Mouse (Mus musculus): ENCODE results near the gene Nlrp9b. TPM values are rescaled to one million over a fixed set of nuclear protein-coding genes. Genes with fewer than 3 reads are reported as not detected.
"Not testable (repeated sequence)": the region's sequence is repeated elsewhere in the genome, so short reads cannot be mapped to it uniquely, and the experiment has no call there.

Gene Nlrp9b
- polyA plus RNA-seq (2016; fragmentation: Nextera tagmentation; extraction: Ambion mirVana), result not detected in 2 replicates

- not testable (repeated sequence) for H3K4me1 ChIP-seq; H3K9me3 ChIP-seq (replicated peaks); H3K36me3 ChIP-seq; H3K4me3 ChIP-seq; H3K27ac ChIP-seq; H3K4me2 ChIP-seq; H3K27me3 ChIP-seq (replicated peaks); H3K9ac ChIP-seq; ATAC-seq
- WGBS (ENCODE audit: insufficient replicate concordance), result 44% methylated on average over 8 of the region's 8 CpGs
Measured at GRCm38 (mm10) chr7:19991165-19991564, at the start of gene Nlrp9b. Gene Nlrp9b, plus strand, starts transcription at chr7:19991465.

GRCm38 (mm10) chr7:19944709-19945108, 46.6 kb upstream of the Nlrp9b start:
- Histone ChIP-seq H3K27me3 (replicated peaks) (no peaks in the 10 kb centered on the region), H3K9ac (no peak overlapping the region), H3K27ac (no peak overlapping the region), H3K36me3 (no peaks in the 10 kb centered on the region), H3K9me3 (replicated peaks) (no peaks in the 10 kb centered on the region), H3K4me2 (no peak overlapping the region), H3K4me1 (peaks cover 9% of the 10 kb centered on the region), H3K4me3 (no peak overlapping the region)
- no peak for ATAC-seq
- WGBS (ENCODE audit: insufficient replicate concordance), result 80% methylated on average over 8 of the region's 8 CpGs

GRCm38 (mm10) chr7:19945201-19945600, 46.1 kb upstream of the Nlrp9b start:
- 73% methylated on average over 5 of the region's 5 CpGs for WGBS (ENCODE audit: insufficient replicate concordance)
- Histone ChIP-seq H3K4me2 (no peak overlapping the region), H3K9me3 (replicated peaks) (no peaks in the 10 kb centered on the region), H3K36me3 (no peaks in the 10 kb centered on the region), H3K4me3 (no peak overlapping the region), H3K4me1 (peaks cover 7% of the 10 kb centered on the region), H3K27ac (no peak overlapping the region), H3K27me3 (replicated peaks) (no peaks in the 10 kb centered on the region), H3K9ac (no peak overlapping the region)
- ATAC-seq, result no peak

GRCm38 (mm10) chr7:19945821-19946515, 45.3 kb upstream of the Nlrp9b start:
- H3K9ac ChIP-seq, result no peak overlapping the region
- no peaks in the 10 kb centered on the region for H3K27me3 ChIP-seq (replicated peaks)
- H3K27ac ChIP-seq, result no peak overlapping the region
- WGBS (ENCODE audit: insufficient replicate concordance), result 76% methylated on average over 13 of the region's 13 CpGs
- no peaks in the 10 kb centered on the region for H3K36me3 ChIP-seq
- no peaks in the 10 kb centered on the region for H3K9me3 ChIP-seq (replicated peaks)
- ATAC-seq, result no peak
- H3K4me1 ChIP-seq, result peaks cover 10% of the 10 kb centered on the region; the same call in 1 of the 2 replicates
- H3K4me3 ChIP-seq, result no peak overlapping the region
- no peak overlapping the region for H3K4me2 ChIP-seq

- no peaks in the 10 kb centered on the region for H3K27me3 ChIP-seq (replicated peaks)
- WGBS (ENCODE audit: insufficient replicate concordance), result 67% methylated on average over 12 of the region's 12 CpGs
- no peak overlapping the region for H3K4me2 ChIP-seq
- peaks cover 10% of the 10 kb centered on the region; the same call in 1 of the 2 replicates for H3K4me1 ChIP-seq
- H3K9me3 ChIP-seq (replicated peaks), result no peaks in the 10 kb centered on the region
- no peak overlapping the region for H3K27ac ChIP-seq
- ATAC-seq, result no peak
- H3K9ac ChIP-seq, result no peak overlapping the region
- H3K4me3 ChIP-seq, result no peak overlapping the region
- H3K36me3 ChIP-seq, result no peaks in the 10 kb centered on the region
Measured at GRCm38 (mm10) chr7:19948956-19949355, 42.3 kb upstream of the Nlrp9b start.

GRCm38 (mm10) chr7:19949996-19950395, 41.3 kb upstream of the Nlrp9b start:
- no peak for ATAC-seq
- no peaks in the 10 kb centered on the region for H3K9me3 ChIP-seq (replicated peaks)

GRCm38 (mm10) chr7:19950589-19950988, 40.7 kb upstream of the Nlrp9b start, which contains the start of gene Igsf23:
Gene Igsf23, minus strand, starts transcription at chr7:19950756.
- Histone ChIP-seq H3K27ac (no peak within 1 kb of the TSS), H3K4me2 (no peak within 1 kb of the TSS), H3K27me3 (replicated peaks) (no peaks in the 10 kb centered on the region), H3K4me1 (peaks cover 10% of the 10 kb centered on the region; the same call in 1 of the 2 replicates), H3K9me3 (replicated peaks) (no peaks in the 10 kb centered on the region), H3K36me3 (no peaks in the 10 kb centered on the region), H3K9ac (no peak within 1 kb of the TSS), H3K4me3 (no peak within 1 kb of the TSS)
- ATAC-seq, result peak; percentile 42; the same call in 1 of the 2 replicates
- 53% methylated on average over 9 of the region's 9 CpGs for WGBS (ENCODE audit: insufficient replicate concordance)

More at GRCm38 (mm10) chr7:19949996-19950395, 41.3 kb upstream of the Nlrp9b start:
- Histone ChIP-seq H3K9ac (no peak overlapping the region), H3K4me1 (peaks cover 10% of the 10 kb centered on the region; the same call in 1 of the 2 replicates), H3K4me3 (no peak overlapping the region), H3K27me3 (replicated peaks) (no peaks in the 10 kb centered on the region), H3K4me2 (no peak overlapping the region), H3K27ac (no peak overlapping the region), H3K36me3 (no peaks in the 10 kb centered on the region)
- 62% methylated on average over 10 of the region's 10 CpGs for WGBS (ENCODE audit: insufficient replicate concordance)

GRCm38 (mm10) chr7:19952320-19952986, 38.8 kb upstream of the Nlrp9b start:
- ATAC-seq, result no peak
- peaks cover 17% of the 10 kb centered on the region; the same call in 1 of the 2 replicates for H3K4me1 ChIP-seq
- 70% methylated on average over 10 of the region's 10 CpGs for WGBS (ENCODE audit: insufficient replicate concordance)

GRCm38 (mm10) chr7:19953054-19953453, 38.2 kb upstream of the Nlrp9b start:
- H3K4me1 ChIP-seq, result peaks cover 17% of the 10 kb centered on the region; the same call in 1 of the 2 replicates
- H3K9ac ChIP-seq, result no peak overlapping the region
- no peaks in the 10 kb centered on the region for H3K27me3 ChIP-seq (replicated peaks)
- no peak for ATAC-seq
- H3K4me2 ChIP-seq, result no peak overlapping the region
- 68% methylated on average over 9 of the region's 9 CpGs for WGBS (ENCODE audit: insufficient replicate concordance)
- H3K36me3 ChIP-seq, result no peaks in the 10 kb centered on the region
- H3K4me3 ChIP-seq, result no peak overlapping the region
- H3K27ac ChIP-seq, result no peak overlapping the region
- no peaks in the 10 kb centered on the region for H3K9me3 ChIP-seq (replicated peaks)

More at GRCm38 (mm10) chr7:19952320-19952986, 38.8 kb upstream of the Nlrp9b start:
- H3K36me3 ChIP-seq, result no peaks in the 10 kb centered on the region
- H3K27me3 ChIP-seq (replicated peaks), result no peaks in the 10 kb centered on the region
- H3K4me3 ChIP-seq, result no peak overlapping the region
- no peak overlapping the region for H3K4me2 ChIP-seq
- no peaks in the 10 kb centered on the region for H3K9me3 ChIP-seq (replicated peaks)
- H3K9ac ChIP-seq, result no peak overlapping the region
- H3K27ac ChIP-seq, result no peak overlapping the region

- Histone ChIP-seq H3K9me3 (replicated peaks) (no peaks in the 10 kb centered on the region), H3K4me3 (no peak overlapping the region), H3K27ac (no peak overlapping the region), H3K4me2 (no peak overlapping the region), H3K4me1 (peaks cover 7% of the 10 kb centered on the region; the same call in 1 of the 2 replicates), H3K36me3 (no peaks in the 10 kb centered on the region), H3K9ac (no peak overlapping the region), H3K27me3 (replicated peaks) (no peaks in the 10 kb centered on the region)
- 67% methylated on average over 4 of the region's 4 CpGs for WGBS (ENCODE audit: insufficient replicate concordance)
- ATAC-seq, result no peak
Measured at GRCm38 (mm10) chr7:19955861-19956260, 35.4 kb upstream of the Nlrp9b start.

- ATAC-seq, result no peak
- 1% methylated on average over 7 of the region's 7 CpGs for WGBS (ENCODE audit: insufficient replicate concordance)
Measured at GRCm38 (mm10) chr7:19956341-19956781, 34.9 kb upstream of the Nlrp9b start.

GRCm38 (mm10) chr7:19962423-19962822, 28.8 kb upstream of the Nlrp9b start:
- Histone ChIP-seq H3K4me3 (no peak overlapping the region), H3K4me1 (no peaks in the 10 kb centered on the region), H3K4me2 (no peak overlapping the region), H3K9me3 (replicated peaks) (no peaks in the 10 kb centered on the region), H3K27ac (no peak overlapping the region), H3K27me3 (replicated peaks) (no peaks in the 10 kb centered on the region), H3K36me3 (no peaks in the 10 kb centered on the region), H3K9ac (no peak overlapping the region)
- WGBS (ENCODE audit: insufficient replicate concordance), result 48% methylated on average over 1 of the region's 1 CpGs
- ATAC-seq, result no peak

More at GRCm38 (mm10) chr7:19956341-19956781, 34.9 kb upstream of the Nlrp9b start:
- Histone ChIP-seq H3K27me3 (replicated peaks) (no peaks in the 10 kb centered on the region), H3K36me3 (no peaks in the 10 kb centered on the region), H3K9me3 (replicated peaks) (no peaks in the 10 kb centered on the region), H3K4me3 (no peak overlapping the region), H3K4me2 (no peak overlapping the region), H3K27ac (no peak overlapping the region), H3K9ac (no peak overlapping the region), H3K4me1 (0 out of 2 replicates have a peak, but pooled peaks cover 7% of the 10 kb centered on the region)
